Mouse (Mus musculus): ENCODE results near the gene Ttc5.
"Not testable (repeated sequence)": the region's sequence is repeated elsewhere in the genome, so short reads cannot be mapped to it uniquely, and the experiment has no call there.

The Ttc5 gene

DNA sequence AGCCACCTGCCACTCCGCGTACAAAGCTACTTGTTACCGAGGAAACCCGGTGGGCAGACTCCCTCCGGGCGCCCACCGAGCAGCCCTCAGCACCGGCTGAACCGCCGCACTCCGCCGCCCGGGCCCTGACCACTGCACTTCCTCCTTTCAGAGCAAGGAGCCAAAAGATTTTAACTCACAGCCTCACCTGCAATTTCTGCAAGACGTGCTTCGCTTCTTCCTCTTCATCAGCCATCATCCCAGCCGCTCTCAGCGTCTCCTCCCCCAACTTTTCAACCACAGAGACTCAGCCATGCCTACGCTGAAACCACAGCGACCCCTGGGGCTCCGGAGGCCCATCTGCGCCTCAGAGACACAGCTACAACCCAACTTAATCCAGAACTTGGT lies at the start of gene Ttc5:
Gene Ttc5, minus strand, starts transcription at position 269 of the 387 bp plus-strand sequence.
- DNase-seq (ENCODE audit: low spot score): peak; percentile 71

DNA sequence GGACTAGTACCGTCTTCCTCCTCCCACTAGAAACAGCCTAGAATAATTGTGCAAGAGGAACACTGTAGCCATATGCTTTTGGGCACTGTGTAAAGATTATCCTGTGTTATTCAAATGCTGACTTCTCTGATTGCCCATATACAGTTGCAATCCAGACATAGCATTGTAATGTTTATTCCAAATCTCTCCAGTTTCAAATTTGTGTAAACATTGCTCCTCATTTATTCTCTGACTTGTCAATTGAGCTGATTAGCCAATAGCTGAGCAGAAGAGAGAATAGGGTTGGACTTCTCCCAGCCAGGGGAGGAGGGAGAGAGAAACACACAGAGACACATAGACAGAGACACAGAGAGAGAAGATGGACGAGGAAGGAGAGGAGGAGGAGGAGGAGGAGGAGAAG lies 49.1 kb upstream of the Ttc5 start:
- DNase-seq (ENCODE audit: low spot score): no peak

DNA sequence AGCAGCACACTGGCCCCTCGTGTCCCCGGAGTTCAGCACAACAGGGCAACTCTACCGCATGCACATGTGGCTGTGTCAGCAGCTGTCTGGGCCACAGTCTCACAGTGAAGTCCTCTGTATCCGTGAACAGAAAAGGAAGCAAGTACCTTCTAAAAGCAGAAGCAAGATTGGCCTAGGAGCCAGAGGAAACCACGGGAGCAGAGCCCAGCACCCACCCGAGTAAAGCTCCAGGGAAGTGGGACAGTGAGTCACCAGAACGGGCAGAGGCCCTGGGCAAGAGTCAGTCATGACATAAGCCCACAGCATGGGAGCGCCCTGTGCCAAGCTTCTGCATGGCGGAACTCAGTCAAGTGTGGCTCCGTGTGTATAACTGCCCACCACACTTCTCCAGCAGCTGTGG lies 48.6 kb upstream of the Ttc5 start:
- no peak for DNase-seq (ENCODE audit: low spot score)

DNA sequence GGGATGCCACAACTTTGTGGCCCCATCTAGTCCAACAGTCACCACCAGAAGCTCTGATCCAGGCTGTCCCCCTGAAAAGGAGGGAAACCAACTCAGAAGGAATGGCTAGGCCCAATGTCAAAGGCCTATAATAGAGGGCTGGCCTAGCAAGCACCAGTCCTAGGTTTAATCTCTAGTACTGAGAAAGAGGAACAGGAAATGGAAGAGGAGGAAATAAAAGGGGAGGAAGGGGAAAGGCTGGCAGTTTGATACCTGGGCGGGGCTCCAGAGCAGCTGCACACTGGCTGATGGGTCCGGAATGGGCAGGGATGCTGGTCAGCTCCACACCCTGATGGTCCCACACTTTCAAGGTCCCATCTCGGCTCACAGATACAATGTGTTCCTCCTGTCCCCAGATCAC lies 44.6 kb upstream of the Ttc5 start:
- DNase-seq (ENCODE audit: low spot score): no peak

DNA sequence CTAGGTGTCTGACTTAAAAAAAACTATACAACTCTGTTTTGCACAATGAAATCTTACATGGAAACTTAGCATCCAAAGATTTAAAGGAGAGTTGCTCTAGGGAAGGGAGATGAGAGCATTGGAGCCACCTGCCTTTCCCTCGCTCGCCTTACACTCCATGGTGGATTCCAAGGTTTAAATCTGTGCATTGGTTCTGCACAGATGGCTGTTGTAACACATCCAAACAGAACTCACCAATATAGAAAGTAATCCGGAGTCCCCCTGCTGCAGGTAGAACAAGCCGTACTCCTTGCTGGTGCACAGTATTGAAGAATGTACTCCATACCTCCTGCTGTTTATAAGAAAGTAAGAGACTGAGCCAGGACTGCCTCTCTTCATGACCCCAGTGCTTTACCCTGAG lies 41.3 kb upstream of the Ttc5 start:
- DNase-seq (ENCODE audit: low spot score): no peak

DNA sequence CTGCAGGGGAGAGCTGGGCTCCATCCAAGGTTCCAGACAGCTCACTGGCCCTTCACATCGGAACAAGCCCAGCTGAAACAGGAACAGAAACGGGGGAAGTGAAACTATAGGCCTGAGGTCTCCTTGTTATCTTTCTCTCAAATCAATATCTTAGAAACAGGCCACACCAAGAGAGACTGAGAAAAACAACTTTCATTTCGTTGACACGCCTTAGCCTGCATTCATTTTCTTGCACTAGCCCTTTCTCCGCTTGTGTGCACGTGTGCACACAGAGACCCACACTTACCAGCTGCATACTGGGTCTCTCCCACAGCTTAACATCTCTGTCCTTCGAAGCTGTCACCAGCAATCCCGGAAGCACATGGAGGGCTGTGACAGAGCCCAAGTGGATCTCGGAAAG lies 38.9 kb upstream of the Ttc5 start:
- DNase-seq (ENCODE audit: low spot score): no peak

DNA sequence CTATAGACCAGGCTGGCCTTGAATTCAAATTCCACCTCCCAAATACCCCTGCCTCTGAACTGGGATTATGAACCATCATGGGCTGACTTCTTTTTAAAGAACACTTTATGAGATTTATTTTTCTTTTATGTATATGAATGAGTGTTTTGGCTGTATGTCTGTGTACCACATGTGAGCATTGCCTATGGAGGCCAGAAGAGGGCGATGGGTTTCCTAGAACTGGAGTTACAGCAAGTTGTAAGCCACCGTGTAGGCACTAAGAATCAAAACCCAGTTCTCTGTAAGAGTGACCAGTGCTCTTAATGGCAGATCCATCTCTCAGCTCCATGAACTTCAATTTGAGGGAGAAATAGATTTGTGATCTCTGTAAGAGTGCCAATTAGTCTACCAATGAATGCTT lies 37.9 kb upstream of the Ttc5 start:
- no peak for DNase-seq (ENCODE audit: low spot score)

DNA sequence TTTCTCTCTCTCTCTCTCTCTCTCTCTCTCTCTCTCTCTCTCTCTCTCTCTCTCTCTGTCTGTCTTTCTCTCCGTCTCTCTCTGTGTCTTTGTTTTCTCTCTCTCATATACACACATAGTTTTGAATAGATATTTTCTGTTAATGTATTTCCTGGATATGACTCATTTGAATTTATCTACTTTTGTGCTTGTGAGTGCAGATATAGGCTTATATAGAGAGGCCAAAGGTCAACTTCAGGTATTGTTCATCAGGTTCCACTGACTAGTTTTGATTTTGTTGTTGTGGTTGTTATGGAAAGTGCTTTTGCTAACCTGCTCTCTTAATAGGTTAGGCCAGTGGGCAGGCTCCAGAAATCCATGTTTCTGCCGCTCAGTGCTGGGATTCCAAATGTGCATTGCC lies 27.7 kb upstream of the Ttc5 start:
- no peak for DNase-seq (ENCODE audit: low spot score)

DNA sequence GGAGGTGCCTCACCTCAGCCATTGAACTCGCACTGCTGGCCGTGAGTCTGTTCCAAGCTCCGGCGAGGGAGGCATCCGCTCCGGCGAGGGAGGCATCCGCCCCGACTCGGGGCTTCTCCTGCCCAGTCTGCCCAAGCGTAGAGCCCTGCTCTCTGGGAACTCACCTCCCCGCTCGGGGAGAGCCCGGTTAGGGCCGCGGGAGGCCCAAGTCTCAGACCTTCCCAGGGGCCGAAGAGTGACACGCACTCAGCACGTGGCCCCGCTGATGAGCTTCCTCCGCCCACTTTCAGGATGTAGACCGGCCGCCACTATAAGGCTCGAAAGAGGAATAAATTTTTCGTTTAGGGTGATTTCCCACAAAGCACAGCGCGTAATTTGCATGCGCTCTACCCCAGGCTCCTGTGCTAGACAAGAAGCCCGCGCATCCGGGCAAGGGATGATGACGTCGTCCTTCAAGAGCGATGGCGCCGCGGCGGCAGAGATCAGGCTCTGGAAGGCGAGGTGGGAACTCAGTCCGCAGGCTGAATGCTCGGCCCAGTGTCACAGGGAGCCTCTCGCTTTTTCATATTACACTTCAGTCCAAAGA lies 22.3 kb upstream of the Ttc5 start, which contains the start of the genes Ccnb1ip1 and Parp2:
Gene Ccnb1ip1, minus strand, starts transcription at position 246 of the 586 bp plus-strand sequence.
Gene Parp2, plus strand, starts transcription at position 355 of the 586 bp plus-strand sequence.
- peak; percentile 97 for DNase-seq (ENCODE audit: low spot score)

DNA sequence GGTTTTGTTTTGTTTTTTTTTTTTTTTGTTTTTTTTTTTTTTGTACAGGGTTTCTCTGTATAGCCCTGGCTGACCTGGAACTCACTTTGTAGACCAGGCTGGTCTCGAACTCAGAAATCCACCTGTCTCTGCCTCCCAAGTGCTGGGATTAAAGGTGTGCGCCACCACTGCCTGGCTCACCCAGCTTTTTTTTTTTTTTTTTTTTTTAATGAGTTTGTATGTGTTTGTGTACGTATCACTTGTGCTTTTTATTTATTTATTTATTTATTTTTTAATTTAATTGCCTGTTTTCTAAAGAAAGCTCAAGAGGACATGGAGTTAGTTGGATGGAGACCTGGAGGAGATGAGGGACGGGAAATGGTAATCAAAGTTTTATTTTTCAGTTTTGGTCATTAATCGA lies 21.1 kb upstream of the Ttc5 start:
- DNase-seq (ENCODE audit: low spot score): not testable (repeated sequence)

DNA sequence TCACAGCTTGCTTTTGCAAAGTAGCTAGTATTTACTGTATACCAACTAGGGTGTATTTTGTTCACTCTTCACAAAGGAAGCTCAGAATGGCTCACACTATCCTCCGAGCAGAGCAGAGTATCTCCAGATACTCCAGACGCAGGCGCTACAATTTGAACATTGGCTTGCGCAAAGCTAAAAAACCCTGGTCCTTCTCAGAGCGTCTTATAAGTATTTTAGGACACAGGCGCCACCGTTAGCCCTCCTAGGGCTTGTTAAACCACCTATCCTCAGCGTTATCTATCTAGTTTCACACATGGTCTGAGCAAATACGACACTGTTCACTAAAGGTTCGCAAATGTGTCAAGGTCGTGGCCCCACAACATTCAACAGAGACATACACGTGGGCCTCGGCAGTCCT lies 19.4 kb upstream of the Ttc5 start:
- no peak for DNase-seq (ENCODE audit: low spot score)

DNA sequence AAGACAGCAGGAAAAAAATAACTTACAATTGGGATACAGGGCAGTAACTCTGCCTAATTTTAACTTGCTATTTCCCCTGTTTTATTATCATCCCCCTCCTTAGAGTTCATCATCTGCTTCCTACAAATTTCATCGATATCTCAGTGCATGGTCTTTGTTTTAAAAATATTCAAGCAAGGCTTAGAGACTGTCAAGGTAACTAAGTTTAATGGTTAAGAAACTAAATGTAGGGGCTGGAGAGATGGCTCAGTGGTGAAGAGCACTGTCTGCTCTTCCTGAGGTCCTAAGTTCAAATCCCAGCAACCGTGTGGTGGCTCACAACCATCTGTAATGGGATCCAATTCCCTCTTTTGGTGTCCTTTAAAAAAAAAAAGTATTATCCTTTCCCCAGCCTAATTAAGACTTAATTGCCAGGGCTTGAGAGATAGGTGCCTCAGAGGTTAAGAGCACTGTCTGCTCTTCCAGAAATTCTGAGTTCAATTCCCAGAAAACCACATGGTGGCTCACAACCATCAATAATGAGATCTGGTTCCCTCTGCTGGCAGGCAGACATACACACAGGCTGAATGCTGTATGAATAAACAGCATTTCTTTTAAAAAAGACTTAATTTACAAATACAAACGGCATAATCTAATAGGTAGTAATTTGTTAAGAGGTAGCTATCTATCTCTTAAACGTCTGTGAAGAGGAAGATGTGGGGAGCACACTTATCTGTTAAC lies 17.7 kb upstream of the Ttc5 start:
- DNase-seq (ENCODE audit: low spot score): no peak

DNA sequence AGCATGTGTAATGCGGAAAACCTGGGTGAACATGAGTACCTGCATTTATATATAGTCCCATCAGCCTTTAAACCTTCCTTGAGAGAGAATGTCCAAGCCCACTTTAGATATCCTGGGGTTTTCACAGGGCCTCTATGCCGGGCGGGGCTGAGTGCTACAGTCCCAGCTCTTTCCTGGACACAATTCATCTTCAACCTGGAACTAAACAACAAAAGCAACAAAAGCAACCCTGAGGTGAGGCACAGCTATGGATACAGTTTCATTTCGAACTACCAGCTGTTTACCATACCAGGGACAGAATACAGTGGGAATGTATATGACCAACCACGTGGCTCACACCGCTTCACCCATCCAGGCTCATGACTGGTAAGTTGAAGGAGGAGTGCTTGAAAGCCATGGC lies 17.1 kb upstream of the Ttc5 start:
- no peak for DNase-seq (ENCODE audit: low spot score)

DNA sequence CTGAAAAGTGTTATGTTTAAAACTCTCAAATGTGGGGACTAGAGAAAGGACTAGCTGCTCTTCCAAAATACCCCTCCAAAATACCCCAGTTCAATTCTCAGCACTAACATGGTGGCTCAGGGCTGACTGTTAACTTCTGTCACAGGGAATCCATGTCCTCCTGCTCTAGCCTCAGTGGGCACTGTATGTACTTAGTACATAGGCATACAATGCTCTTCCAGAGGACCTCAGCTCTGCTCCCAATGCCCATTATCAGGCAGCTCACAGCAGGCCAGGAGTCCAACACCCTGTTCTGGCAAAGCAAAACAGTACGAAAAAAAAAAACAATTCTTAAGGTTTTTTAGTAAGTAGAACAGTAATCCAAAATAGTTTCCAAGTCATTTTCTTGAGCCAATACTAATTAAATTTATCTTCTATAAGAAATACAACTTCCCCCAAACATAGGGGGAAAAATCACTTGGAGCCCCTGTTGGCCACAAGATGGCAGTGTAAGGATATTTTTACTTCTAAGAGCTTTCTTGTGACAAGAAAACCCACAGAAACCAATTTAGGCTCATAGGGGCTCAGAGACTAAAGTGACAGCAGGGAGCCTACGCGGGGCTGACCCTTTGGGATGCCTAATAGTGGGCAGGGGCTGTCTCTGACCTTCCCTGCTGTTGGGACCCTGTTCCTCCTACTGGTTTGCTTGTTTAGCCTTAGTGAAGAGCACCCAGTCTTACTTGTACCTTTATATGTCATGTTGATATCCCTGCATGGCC lies 14.4 kb upstream of the Ttc5 start:
- no peak for DNase-seq (ENCODE audit: low spot score)

DNA sequence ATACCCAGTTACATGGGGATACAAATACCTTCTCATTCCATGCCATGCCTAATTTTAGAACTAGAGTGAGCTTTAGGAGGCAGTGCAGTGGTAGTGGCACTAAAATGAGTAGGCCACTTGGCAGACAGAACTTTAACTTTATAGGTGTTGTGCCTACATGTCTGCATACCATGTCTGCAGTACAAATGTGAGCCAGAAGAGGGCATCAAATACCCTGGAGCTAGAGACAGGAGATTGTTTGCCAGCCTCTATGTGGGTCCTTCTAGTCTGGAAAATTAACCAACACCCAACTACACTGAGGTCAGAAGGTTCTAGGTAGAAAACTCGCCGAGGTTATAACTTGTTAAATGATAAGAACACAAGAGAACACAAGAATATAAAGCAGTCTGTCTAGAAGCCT lies 13.2 kb upstream of the Ttc5 start:
- DNase-seq (ENCODE audit: low spot score): no peak

DNA sequence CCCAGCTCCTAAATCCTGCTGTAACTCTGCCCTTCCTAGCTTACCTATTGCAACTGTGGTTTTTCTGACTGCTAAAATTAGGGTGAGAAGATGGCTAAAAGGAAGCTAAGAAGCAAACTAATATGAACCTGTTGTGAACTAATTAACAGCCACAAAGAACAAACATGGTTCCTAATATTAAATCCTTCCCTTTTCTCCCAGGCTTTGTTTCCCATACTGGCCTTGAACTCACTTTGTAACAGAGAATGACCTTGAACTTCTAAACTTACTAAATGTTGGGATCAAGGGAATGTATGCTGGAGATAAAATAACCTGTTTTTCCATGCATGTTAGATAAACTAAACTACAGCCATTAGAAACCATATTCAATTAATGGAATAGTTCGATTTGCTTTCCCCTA lies 11.1 kb upstream of the Ttc5 start:
- DNase-seq (ENCODE audit: low spot score): no peak

DNA sequence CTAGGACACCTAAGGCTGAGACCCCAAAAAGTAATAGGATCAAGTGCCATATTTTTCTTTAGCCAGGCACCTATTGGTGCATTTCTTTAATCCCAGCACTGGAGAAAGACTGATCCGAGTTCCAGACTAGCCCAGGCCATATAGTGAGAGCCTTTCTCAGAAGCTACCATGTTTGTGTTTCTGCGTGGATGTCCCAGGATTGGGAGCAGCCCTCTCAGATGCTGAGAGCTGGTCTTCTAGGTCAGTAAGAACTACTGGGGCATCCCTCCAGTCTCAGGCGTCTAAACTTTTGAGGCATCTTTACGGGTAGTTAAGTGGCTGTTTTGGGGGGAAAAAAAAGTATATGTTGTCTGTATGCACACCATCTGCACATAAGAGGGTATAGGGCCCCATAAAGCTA lies 10.6 kb upstream of the Ttc5 start:
- DNase-seq (ENCODE audit: low spot score): no peak

DNA sequence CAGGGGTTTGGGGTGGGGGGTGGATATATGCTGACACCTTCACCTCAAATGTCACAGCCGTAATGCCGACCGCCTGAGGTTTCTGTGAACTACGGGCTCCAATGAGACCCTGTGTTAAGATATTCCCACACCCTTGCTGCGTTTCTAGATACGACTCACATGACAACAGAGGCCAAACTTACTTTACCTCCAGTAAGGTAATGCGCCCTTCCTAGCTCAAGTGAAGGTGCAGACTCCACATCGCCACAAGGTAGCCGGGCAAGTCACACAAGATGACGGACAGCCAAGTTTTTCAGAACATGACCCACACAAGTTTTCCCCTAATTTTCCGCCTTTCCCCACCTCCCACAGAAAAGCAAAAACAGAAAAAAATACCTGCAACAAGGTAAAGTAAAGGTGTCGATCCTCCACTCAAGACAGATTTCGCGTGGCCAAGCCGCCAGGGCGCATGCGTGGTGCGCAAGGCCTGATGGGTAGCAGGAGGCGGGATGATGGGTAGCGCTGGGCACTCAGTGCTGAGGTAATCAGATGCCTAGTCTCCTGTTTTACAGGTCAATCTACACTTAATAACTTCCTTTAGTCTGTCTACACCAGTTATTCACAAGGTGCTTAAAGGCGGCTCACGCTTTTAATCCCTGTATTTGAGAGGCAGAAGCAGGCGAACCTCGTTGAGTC lies 10.1 kb upstream of the Ttc5 start:
- DNase-seq (ENCODE audit: low spot score): no peak

DNA sequence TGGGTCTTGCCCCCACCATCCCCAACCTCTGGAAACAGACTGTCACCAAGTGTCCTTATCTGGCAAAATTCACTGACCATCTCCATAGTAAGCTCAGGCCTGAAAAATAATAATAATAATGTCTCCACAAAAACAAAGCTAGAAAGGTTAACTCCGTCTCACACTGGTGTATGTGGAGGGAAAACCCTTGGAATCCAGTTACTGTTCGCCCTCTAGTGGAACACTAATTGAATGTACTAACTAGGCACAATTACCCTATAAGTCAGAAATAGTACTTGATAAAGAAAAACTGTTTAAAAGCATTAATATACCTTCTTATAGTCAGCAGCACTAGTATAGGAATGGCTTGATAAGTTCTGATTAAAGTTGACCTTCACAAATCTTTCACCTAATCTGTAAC lies 2.8 kb upstream of the Ttc5 start:
- DNase-seq (ENCODE audit: low spot score): no peak

DNA sequence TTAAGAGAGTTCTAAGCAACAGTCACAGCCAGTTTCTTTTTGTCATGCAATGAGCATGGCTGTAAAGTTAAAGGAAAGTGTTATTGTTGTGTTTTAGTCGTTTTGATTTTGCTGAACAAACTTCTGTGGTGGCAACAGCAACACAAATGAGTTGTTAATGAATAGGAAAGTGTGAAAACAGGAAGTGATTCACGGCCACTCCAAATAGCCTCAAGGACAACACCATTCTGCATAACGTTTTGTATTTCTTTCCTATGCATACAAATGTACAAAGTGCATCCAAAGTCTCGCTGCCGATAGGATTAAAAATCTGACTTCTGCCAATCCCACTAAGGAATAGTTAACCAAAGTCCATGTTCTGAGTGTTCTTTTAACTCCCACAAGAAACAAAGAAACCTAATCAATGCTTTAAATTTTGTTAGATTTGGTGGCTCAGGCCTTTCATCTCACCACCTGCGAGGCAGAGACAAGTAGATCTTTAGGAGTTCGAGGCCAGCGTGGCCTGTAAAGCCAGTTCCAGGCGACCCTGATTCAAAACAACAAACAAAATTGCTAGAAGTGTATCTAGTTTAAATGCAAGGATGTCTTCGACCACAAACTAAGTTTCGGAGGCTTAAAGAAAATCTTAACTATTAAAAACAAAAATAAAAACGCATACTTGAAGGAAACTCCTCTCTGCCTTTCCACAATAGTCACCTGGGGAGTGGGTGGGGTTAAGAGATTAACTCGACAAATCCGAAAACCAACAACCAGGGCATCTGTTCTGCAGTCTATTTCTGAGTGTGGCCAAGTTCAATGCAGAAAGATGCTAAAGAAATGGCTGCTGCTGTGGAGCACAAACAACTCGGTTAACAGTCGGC lies 698 bp downstream of the Ttc5 start:
- no peak for DNase-seq (ENCODE audit: low spot score)

DNA sequence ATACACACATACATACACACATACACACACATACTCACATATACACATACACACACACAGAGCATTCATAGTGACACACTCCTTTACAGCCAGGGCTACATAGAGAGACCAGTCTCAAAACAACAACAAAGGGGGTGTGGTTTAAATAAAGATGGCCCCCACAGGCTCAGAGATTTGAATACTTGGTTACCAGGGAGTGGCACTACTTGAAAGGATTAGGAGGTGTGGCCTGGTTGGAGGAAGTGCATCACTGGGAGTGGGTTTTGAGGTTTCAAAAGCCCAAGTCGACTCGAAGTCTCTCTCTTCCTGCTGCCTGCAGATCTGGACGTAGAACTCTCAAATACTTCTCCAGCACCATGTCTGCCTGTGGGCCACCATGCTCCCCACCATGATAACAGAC lies 3.2 kb downstream of the Ttc5 start:
- DNase-seq (ENCODE audit: low spot score): no peak

DNA sequence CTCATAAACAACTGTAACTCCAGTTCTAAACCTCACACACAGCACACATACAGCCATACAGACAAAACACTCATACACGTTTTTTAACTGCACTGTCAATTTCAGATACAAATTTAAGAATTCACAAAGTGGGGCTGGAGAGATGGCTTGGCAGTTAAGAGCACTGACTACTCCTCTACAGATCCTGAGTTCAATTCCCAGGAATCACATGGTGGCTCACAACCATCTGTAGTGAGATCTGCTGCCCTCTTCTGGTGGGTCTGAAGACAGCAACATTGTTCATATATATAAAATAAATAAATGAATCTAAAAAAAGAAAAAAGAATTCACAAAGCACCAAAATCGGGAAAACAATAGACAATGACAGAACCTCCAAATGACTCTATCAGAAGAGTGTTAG lies 14.0 kb downstream of the Ttc5 start:
- DNase-seq (ENCODE audit: low spot score): no peak
